Mouse (Mus musculus) megakaryocyte, embryonic 14.5 days (primary cell): Measurements from ENCODE around the gene Ggt1.

Experiments
- FLI1 ChIP-seq: IDR thresholded peaks from 2 replicates; pipeline ENCODE4 v1.6.1; 2012; ENCODE audit warnings: low read length, inconsistent platforms, mixed read lengths
- GATA1 ChIP-seq: IDR thresholded peaks from 3 replicates; pipeline ENCODE4 v1.6.1; 2012; ENCODE audit warnings: mixed read lengths, low read length, inconsistent platforms, borderline replicate concordance

DNA sequence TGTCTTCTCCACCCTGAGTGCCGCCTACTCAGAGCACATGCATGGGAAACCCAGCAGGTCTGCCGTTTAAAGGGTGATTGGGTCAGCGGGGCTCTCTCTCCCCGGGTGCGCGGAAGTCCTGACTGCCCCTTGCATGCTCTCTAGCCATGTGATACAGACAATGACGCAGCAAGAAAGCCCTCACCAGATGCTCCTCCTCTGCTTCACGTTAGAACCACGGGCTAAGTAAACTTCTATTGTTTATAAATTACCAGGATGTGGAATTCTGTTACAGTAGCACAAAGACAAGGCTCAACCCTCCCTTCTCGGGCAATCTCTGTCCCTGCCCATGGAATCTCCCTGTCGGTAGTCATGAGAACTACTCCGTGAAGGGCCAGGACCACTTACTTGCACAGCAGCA is 10.2 kb upstream of the Ggt1 start:
- TF ChIP-seq GATA1 (no peak), FLI1 (no peak)
